Mouse (Mus musculus): ENCODE data around the gene Zbtb21.
"Not testable (repeated sequence)": the region's sequence is repeated elsewhere in the genome, so short reads cannot be mapped to it uniquely, and the experiment has no call there.

Zbtb21 gene

GRCm38 (mm10) chr16:97946993-97947392 lies 15.4 kb downstream of the Zbtb21 start:
- DNase-seq (ENCODE audit: low spot score in 2 of 2): not testable (repeated sequence)

GRCm38 (mm10) chr16:97941844-97942243 lies 20.6 kb downstream of the Zbtb21 start:
- no peak for DNase-seq (ENCODE audit: low spot score in 2 of 2)

GRCm38 (mm10) chr16:97940471-97940973 lies 21.9 kb downstream of the Zbtb21 start:
- no peak for DNase-seq (ENCODE audit: low spot score in 2 of 2)

- no peak for DNase-seq (ENCODE audit: low spot score in 2 of 2)
Measured at GRCm38 (mm10) chr16:97935815-97936214, 26.6 kb downstream of the Zbtb21 start.

- DNase-seq (ENCODE audit: low spot score in 2 of 2): no peak
Measured at GRCm38 (mm10) chr16:97930231-97930630, 32.2 kb downstream of the Zbtb21 start.

- DNase-seq (ENCODE audit: low spot score in 2 of 2): no peak
Measured at GRCm38 (mm10) chr16:97929520-97929919, 32.9 kb downstream of the Zbtb21 start.

- DNase-seq (ENCODE audit: low spot score in 2 of 2): no peak
Measured at GRCm38 (mm10) chr16:97927331-97927938, 35.0 kb downstream of the Zbtb21 start.

GRCm38 (mm10) chr16:97926381-97926780 lies 36.0 kb downstream of the Zbtb21 start:
- no peak for DNase-seq (ENCODE audit: low spot score in 2 of 2)

- DNase-seq (ENCODE audit: low spot score in 2 of 2): no peak
Measured at GRCm38 (mm10) chr16:97925760-97926159, 36.7 kb downstream of the Zbtb21 start.

GRCm38 (mm10) chr16:97923700-97924099 lies 38.7 kb downstream of the Zbtb21 start:
- no peak for DNase-seq (ENCODE audit: low spot score in 2 of 2)

- DNase-seq (ENCODE audit: low spot score in 2 of 2): no peak
Measured at GRCm38 (mm10) chr16:97922779-97923126, 39.7 kb downstream of the Zbtb21 start.

GRCm38 (mm10) chr16:97921961-97922778 lies 40.3 kb downstream of the Zbtb21 start:
- DNase-seq (ENCODE audit: low spot score in 2 of 2): peak; percentile 82 to 85

- DNase-seq (ENCODE audit: low spot score in 2 of 2): no peak
Measured at GRCm38 (mm10) chr16:97920621-97921020, 41.8 kb downstream of the Zbtb21 start.

GRCm38 (mm10) chr16:97919793-97920192 lies 42.6 kb downstream of the Zbtb21 start:
- no peak for DNase-seq (ENCODE audit: low spot score in 2 of 2)

GRCm38 (mm10) chr16:97912873-97913272 lies 49.5 kb downstream of the Zbtb21 start:
- no peak for DNase-seq (ENCODE audit: low spot score in 2 of 2)

- no peak for DNase-seq (ENCODE audit: low spot score in 2 of 2)
Measured at GRCm38 (mm10) chr16:97909356-97909755, 53.1 kb downstream of the Zbtb21 start.

GRCm38 (mm10) chr16:97907496-97907895 lies 54.9 kb downstream of the Zbtb21 start:
- DNase-seq (ENCODE audit: low spot score in 2 of 2): peak in 1 of 2 experiments; percentile 40

- no peak for DNase-seq (ENCODE audit: low spot score in 2 of 2)
Measured at GRCm38 (mm10) chr16:97906337-97906736, 56.1 kb downstream of the Zbtb21 start.

GRCm38 (mm10) chr16:97905449-97905991 lies 56.9 kb downstream of the Zbtb21 start:
- no peak for DNase-seq (ENCODE audit: low spot score in 2 of 2)

- no peak for DNase-seq (ENCODE audit: low spot score in 2 of 2)
Measured at GRCm38 (mm10) chr16:97904035-97904434, 58.4 kb downstream of the Zbtb21 start.

- no peak for DNase-seq (ENCODE audit: low spot score in 2 of 2)
Measured at GRCm38 (mm10) chr16:97897346-97898024, 64.9 kb downstream of the Zbtb21 start.
